Mouse (Mus musculus) adrenal gland, adult 2 months (tissue): ENCODE results near the gene Fntb. TPM values are rescaled to one million over a fixed set of nuclear protein-coding genes. Genes with fewer than 3 reads are reported as not detected.
A peak's percentile ranks its signal among the peaks of the same experiment; 100 is the strongest.
"Not testable (repeated sequence)": the region's sequence is repeated elsewhere in the genome, so short reads cannot be mapped to it uniquely, and the experiment has no call there.

ENCODE experiments used
- DNase-seq: peaks from one replicate; pipeline ENCODE4 v3.0.0; 2021
- long read RNA-seq: library from polyadenylated mRNA; stranded (forward); transcript quantifications from one replicate; pipeline ENCODE4 v2.0.0, GENCODE M21; 2021
- polyA plus RNA-seq: library from polyadenylated mRNA; depleted of rRNA; stranded (reverse); fragments of >200 nt; gene quantifications from 2 replicates; pipeline ENCODE4 v1.2.3, GENCODE M21; 2012; rRNA removed
- total RNA-seq, 2 experiments: library from RNA; stranded (reverse); gene quantifications; 2 replicates each; pipeline ENCODE4 v1.2.3; 2021

Gene Fntb
- total RNA-seq (10 to 100 TPM; 11.0 to 15.4 TPM), polyA plus RNA-seq (22.2 and 25.0 TPM in 2 replicates)
- long read RNA-seq, transcript Fntb-201 (12 exons, 2,613 nt), result major isoform, 16 of 19 reads
- long read RNA-seq, partial matches to known transcripts, result 1 of 19 reads
- long read RNA-seq, other reads (novel, unspliced or antisense), result 2 of 19 reads

DNA sequence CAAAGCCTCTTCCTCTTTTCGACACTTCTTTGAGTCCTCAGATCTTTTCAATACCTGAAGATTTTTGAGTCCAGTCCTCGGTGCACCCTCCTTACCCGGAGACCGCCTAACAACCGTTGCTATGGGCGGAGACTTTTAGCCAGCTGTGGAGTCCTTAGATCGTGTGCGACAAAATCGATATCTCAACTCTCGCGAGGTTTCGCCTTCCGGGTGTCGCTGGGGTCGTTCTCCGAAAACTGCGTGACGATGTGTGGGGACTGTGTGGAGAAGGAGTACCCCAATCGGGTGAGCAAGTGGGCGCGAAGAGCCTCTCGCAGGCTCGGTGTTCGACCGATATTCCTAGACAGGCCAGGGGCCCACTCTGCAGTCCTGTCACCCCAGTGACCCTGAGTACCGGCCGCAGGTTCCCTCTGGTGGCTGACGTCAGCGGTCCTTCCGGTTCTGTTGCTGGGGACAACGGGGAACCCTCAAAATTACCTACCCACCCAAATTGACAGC, at the start of gene Fntb, which contains the start of gene Churc1:
TSS of gene Fntb (plus strand) at position 236 of the 498 bp plus-strand sequence.
TSS of gene Churc1 (plus strand) at position 185 of the 498 bp plus-strand sequence.
- DNase-seq, result peak; percentile 93

DNA sequence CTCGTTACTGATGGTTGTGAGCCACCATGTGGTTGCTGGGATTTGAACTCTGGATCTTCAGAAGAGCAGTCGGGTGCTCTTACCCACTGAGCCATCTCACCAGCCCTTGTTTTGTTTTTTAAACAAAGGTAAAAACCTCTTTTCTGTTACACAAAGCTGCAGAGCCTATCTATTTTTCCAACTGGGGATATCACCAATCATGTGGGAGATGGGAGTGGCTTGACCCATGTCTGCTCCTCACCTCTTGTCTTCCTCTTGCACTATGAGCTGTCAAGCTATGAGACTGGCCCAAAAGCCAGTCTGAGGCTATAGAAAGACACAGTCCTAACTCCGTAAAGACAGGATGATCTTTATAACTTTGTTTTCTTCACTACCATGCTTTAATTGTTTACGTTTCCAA, 47.0 kb upstream of the Fntb start:
- DNase-seq, result no peak

DNA sequence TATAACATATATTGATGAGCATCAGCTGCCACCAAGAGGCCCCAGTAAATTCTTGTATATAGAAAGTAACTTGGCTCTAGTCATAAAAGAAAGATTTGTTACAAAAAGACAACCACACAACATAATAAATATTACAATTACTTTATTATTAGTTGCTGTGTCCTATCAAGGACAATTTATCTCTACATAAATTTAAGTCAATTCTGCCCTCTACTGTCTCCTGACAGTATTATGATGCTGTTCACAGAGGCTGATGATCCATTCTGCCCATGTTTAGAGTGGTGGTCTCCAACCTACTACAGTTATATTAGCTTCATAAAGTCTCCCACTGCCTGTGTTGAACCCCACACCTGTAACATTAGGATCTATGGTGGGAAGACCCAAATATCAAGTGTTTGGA, 44.8 kb upstream of the Fntb start:
- DNase-seq, result no peak

DNA sequence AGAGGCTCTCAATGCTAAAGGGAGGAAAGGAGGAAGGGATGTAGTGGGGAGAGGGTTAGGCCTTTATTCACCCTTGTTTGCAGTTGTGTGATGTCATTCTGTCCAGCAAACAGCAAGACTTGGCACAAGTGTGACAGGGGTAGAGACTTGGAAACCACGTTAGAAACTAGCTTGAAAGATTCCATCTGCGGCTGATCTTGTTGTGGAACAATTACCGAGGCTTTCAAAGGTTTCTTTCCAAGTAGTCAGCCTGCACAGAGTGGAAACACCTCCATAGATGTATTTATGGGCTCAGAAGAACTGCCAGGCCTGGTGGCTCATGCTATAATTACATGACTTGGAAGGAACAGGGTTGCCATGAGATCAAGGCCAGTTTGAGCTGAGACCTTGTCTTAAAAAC, 43.4 kb upstream of the Fntb start:
- peak; percentile 15 for DNase-seq

DNA sequence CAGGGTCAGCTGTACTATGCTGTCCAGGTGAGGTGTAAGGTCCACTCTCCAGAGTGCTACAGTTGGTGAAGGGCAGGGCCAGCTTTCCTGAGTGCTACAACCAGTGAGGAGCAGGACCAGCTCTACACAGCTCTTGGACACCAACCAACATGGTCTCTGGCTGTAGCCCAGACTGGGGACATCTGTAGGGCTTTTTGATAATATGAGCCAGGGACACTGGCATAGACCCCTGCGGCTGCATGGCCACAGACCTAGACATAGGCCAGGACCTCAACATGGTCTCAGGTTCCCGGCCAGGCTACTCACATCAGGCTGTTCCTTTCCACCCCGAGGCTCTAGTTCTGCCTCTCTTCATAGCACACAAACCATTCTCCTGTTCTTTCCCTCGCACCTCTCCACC, 37.4 kb upstream of the Fntb start:
- DNase-seq, result no peak

DNA sequence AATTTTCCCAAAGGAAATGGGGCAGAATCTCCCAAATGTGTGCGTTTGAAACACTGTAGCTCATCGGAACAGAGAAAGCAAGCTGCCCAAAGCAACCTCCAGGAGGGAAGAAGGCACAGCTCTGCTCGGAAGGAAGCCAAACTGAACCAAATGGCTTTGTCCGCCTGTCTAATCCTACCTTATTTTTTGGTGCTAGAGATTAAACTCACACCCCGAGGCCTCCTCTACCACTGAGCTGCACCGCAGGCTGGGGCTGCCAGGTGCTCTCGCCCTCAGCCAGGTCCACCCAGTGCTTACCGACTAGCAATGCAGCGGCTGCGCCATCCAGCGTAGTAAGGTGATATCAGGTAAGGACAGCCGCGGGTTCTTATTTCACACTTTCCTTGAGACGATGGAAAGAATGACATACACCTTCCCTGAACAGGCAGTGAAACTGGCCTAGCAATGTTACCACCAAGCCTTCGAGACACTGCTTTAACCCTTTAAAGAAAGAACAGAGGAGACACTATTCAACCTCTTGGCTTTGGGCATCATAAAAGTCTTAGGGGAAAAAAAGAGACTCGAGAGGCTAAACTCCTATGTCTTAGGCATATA, 14.4 kb upstream of the Fntb start:
- no peak for DNase-seq

DNA sequence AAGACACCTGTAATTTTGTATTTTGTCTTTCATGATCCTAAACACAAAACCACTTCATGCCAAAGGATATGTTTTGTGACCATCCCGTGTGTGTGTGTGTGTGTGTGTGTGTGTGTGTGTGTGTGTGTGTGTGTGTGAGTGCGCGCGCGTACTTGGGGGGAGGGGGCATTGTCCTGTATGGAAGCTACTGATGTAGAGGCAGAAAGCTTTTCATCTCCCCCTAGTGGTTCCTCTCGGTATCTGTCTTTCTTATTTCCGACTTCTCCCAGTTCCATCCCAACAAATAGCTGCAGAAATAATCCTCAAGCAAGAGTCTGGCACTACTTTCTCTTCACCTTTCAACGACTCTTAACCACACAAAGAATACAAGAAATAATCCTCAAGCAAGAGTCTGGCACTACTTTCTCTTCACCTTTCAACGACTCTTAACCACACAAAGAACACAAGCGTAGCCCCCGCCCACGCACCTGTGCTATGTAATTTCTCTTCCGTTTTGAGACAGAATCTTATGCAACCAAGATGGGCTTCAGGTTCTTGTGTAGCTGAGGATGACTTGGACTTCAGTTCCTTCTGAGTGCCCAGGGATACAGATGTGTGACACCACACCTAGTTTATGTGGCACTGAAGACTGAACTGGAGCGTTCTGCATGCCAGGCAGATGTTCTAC, 12.6 kb upstream of the Fntb start:
- DNase-seq, result peak; percentile 19

DNA sequence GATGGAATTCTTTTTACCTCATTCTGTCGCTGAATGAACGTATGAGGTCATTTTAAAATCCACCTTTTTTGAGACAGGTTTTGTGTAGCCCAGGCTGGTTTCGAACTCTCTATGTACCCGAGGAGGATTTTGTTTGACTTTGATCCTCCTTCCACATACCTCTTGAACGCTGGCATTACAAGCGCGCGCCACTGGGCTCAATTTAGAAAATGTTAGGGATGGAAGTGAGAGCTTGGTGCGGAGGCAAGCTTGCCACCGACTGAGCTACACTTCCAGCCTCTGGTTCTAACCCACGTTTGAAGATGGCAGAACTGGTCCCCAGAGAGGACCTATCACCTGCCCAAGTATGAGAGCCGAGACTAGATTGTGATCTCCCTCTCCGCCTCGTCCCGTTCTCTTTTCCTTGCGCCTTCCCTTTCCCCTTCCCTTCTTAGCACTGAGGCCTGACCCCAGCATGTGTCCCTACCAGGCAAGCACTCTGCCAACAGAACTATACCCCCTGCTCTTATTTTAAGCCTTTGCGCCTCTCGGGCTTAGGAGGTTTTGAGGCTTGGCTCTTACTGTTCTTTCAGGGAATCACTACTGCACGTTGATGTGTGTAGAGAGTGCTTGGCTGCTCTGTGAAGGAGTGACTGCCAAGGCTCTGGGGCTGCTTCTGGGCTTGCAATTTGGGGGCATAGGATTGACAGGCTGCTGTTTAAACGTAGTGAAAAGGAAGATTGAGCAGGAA, 677 bp downstream of the Fntb start:
- no peak for DNase-seq

DNA sequence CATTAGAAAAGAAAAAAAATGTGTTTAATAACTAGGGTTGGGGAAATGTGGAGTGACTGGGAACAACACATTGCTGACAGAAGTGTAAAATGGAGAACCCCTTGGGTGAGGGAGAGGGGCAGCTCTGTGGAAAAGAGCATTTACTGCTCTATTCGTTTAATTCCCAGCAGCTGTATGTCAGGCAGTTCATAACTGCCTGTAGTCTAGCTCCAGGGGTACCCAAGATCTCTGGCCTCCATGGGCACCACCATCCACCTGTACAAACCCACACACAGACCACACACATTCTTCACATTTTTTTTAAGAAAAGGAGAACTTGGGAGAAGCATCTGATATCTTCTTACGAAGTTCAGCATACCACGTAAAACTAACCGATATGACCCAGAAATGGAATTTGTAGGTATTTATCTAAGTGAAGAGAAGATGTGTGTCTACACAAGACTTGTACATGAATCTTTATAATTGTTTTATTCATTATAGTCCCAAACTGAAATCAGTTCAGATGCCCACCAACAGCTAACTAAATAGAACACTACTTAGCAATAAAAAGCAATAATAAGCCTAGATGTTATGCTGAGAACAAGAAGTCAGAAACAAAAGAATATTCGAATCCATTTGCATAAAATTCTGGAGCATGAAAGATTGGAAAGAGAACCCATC, 5.6 kb downstream of the Fntb start:
- DNase-seq, result no peak

DNA sequence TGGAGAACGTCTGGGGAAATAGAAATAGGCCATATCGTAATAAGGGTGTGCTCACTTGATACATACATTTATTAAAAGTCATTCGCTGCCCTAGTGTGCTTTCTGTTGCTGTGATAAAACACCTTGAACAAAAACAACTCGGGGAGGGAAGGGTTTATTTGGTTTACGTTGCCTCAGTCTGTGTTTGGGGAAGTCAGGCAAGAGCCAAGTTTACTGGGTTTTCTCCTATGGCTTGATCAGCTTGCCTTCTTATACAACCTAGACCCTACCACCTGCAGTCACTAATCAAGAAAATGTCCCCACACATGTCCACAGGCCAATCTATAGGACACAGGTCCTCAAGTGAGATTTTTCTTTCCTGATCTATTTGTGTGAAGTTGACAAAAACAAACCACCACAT, 6.2 kb downstream of the Fntb start:
- DNase-seq, result no peak

DNA sequence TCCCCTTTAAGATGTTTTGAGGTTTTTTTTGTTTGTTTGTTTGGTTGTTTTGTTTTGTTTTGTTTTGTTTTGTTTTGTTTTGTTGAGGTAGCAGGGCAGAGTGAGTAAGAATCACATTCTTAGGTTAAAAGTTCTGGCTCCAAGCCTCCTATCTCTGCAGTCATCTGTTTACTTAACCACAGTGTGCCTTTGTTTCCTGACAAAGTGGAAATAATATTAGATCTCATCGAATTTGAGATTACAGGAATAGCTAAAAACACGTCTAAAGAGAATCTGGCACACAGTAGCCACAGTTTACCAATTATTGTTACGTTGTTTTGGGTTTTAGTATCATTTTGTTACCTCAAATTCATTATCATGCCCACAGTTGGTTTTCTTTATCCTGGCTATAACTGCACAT, 9.3 kb downstream of the Fntb start:
- no peak for DNase-seq

DNA sequence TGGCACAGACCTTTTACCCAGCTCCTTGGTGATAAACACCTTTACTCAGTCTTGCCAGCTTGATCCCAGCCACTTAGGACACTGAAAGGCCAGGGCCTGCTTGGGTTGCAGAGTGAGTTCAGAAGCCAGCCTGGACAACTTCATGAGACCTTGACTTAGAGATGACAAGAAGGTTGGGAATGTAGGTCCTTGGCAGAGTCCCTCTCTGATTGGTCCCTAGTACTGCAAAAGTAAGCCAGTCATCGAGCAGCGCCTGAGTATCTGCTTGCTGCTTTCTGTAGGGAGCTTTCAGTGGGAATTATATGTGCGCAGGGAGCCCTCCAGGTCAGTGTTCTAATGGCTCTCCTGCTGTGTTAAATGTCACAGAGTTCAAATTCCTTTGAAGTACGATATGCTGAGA, 9.7 kb downstream of the Fntb start:
- DNase-seq, result peak; percentile 61

DNA sequence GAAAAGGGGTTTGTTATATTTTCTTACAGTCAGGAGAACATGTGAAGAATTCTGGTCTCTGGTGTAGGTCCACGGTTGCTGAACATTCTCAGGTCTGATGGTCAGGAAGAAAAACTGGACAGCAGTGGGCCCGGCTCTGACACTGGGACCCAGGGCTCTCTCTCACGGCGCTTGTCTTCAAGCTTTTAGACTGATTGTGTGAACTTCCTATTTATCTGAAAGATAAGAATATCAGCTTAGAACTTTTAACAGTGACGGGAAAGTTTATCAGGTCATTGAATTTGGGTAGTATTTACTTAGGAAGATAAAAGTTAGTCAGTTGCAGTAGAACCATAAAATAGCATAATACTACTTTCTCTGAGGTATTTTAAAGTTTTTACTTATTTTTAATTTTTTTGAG, 11.5 kb downstream of the Fntb start:
- no peak for DNase-seq

DNA sequence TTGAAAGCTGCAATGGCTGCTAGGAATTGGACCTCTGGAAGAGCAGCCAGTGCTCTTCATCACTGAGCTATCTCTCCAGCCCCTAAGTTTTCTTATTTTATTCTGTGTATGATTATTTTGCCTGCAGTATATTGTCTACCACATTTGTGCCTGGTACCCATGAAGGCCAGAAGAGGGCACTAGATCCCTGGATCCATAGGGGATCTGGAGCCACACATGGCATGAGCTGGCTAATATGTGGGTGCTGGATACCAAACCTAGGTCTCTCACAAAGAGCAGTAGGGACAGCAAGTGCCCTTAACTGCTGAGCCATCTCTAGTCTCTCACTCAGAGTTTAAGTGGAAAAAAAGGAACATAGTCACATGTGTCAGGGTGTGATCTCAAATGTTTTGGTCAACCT, 12.5 kb downstream of the Fntb start:
- DNase-seq, result no peak

DNA sequence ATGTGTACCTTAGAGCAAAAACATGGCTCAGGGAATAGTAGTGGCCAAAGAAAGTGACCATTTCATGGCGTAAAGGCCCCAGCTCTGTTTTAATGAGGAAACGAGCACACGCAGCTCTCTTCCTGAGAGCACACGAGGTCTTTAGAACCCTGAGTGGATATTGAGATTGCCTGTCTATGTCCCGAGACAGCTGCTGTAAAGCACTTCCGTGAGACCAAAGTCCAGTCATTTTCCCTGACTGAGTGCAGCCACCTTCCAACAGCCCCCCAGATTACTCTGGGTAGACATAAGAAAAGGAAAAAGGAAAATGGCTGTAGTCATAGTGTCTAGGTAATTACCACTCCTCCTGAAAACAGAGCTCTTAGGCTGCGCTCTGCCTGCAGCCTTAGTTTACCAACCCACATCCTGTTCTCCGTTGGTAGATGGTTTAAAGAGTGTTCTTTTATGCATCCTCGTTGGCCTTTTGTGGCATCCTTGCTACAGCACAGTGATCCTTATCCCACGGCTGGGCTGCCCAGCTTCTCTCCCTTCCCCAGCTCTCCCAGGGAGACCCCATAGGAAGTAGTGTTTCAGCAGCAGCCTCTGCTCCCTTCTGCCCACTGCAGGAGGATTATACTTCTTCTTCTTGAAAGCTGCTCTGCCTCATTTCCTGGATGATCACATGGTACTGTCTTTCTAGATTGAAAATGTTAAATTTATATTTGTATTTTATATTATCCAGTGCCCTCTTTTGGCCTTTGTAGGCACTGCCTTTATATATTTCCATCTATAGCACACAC, 13.1 kb downstream of the Fntb start:
- DNase-seq, result no peak

DNA sequence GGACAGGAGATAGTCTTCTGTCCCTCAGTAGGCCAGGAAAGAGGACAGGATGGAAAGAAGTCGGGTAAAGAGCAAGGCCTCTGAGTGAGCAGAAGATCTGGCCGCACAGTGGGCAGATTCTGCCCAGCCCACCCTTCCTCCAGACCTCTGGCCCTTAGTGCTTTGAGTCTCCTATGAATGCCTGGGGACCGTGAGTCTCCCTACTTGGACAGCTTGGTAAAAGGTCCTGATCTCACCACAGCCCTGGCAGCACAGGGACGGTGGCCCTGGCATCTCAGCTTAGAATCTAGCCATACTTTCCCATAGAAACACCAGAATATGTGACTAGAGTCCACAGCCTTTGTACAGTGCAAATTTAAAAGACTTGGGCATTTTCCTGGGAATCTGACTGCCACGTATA, 14.6 kb downstream of the Fntb start:
- no peak for DNase-seq

DNA sequence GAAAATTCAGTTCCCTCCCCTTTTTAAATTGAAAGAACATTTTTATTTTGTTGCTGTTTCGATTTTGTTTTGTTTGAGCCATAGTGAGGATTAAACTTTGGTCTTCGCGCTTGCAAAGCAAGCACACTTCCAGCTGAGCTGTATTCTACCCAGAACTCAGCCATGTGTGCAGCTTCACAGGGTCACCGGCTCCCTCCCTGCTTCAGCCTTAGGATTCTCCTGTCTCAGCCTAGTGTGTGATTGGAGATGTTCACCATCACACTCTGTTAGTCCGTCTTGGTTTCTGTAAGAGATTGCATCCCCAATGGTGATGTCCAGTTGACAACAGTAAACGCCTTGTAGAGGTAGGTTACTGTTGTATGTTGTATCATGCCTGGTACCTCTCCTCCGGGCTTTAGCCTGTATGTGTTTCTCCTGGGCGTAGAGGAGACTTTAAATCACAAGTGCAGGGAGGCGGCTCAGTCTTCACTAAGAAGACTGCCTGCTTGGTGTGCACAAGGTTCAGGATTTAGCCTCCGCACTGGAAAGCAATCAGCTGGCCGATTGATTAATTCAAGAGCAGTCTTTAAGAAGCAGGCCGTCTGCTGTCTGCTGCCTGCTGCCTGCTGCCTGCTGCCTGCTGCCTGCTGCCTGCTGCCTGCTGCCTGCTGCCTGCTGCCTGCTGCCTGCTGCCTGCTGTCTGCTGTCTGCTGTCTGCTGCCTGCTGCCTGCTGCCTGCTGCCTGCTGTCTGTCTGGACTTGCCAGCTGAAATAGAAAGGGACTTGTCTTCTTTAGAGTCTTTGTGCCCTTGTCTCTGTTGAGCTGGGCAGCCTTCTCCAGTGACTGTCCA, 15.5 kb downstream of the Fntb start:
- no peak for DNase-seq

DNA sequence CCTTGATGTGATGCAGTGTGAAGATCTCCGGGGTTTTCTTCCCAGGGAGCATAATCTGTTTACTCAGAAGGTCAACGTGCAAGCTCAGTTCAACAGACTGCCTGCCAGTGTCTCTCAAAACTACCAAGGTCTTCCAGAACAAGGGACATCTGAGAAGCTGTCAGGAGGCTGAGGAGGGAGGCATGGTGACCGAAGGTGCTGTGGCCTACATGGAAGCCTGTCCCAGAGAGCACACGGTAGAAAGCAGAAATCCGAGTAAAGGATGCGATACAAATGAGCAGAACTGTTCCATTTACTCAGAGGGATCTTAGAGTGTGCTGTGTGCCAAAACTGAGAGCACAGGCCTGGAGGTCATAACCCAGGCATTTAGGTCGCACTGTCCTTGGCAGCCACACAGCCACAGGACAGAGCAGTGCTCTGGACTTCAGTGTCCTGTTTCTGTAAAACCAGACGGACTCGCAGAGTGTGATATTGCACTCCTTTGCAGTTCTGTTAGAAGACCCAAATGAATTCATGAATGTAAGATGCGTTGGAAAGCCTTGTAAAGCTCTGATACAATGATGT, 18.7 kb downstream of the Fntb start:
- DNase-seq, result peak; percentile 62

DNA sequence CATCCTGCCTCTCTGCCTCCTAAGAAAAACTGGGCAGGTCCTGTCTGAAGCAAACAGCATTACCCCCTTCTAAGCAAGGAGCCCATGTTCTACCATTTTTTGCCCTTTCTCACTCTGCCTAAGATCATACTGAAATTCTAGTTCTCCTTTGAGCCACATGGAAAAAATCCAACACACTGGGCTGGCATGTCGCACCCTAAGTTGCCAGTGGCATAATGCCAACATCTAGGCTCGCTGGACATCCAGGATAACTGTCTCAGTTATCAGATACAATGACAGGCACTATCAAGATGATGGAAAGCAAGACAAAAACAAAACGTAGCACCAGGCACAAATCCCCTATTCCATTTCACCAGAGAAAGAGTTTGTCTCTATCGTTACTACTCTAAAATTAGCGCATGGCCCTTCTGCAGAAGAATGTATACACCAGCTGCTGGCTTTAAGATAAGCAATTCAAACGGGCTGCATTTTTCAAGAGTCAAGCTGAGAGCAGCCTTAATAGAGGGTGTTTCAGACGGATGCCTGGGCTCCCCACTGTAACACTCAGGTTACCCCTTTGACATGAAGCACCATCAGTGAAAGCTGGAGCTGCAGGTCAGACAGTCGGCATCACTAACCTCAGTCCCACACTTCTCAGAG, 25.2 kb downstream of the Fntb start:
- DNase-seq, result no peak

DNA sequence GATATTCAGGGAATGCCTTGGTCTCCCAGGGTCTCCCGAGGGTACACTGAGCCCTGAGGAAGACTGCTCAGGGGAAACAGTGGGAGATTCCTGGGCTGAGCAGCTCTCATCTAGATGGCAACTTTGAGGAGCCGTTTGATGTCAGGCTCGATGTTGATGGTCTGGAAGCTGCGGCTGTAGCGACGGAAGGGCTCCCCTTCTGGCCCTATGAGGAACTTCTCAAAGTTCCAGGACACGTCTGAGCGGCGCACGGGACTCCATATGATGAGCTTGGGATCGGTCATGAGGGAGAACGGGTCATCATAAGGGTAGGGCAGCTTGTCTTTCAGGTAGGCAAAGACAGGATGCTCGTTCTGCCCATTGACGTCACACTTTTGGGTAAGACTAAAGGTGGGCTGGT, 27.2 kb downstream of the Fntb start:
- DNase-seq, result not testable (repeated sequence)
